Mouse (Mus musculus) heart, postnatal 25 days (tissue): ENCODE measurements around the gene Klk7. TPM values are rescaled to one million over a fixed set of nuclear protein-coding genes. Genes with fewer than 3 reads are reported as not detected.

Experiments used
- DNase-seq: peaks from one replicate; pipeline ENCODE4 v3.0.0; 2022; ENCODE audit warnings: low spot score
- intact Hi-C: fragments of 180-260 bp; cut with DNase I; formaldehyde crosslinking; loops from one replicate; pipeline ENCODE4 v1.15.1; 2025
- total RNA-seq, 2 experiments: library from RNA; stranded (reverse); gene quantifications; 2 replicates each; pipeline ENCODE4 v1.2.3; 2021

The Klk7 gene
- total RNA-seq, 2 experiments from 2014 or later = 0.17 TPM; not detected in 1

GRCm38 (mm10) chr7:43789295-43789694 lies 21.8 kb upstream of the Klk7 start:
- intact Hi-C loops = loop anchor here (5.0 to 10.0 kb wide), 2 partner anchors 108 to 204 kb away; no protein-coding TSS in a partner anchor
- no peak for DNase-seq

GRCm38 (mm10) chr7:43791591-43791990 lies 19.5 kb upstream of the Klk7 start, which contains the start of gene Klk9:
Gene Klk9 (plus strand): TSS chr7:43791891.
- no peak for DNase-seq
- intact Hi-C loops = no loop called here

GRCm38 (mm10) chr7:43796355-43796754 lies 14.7 kb upstream of the Klk7 start:
- no peak for DNase-seq
- intact Hi-C loops = no loop called here

- DNase-seq = no peak
- intact Hi-C loops = no loop called here
Measured at GRCm38 (mm10) chr7:43797333-43797769, 13.7 kb upstream of the Klk7 start, which contains the start of gene Klk8. Gene Klk8 (plus strand): TSS chr7:43797577.

GRCm38 (mm10) chr7:43797844-43798462 lies 13.1 kb upstream of the Klk7 start:
- DNase-seq = no peak
- intact Hi-C loops = no loop called here

GRCm38 (mm10) chr7:43799876-43800275 lies 11.2 kb upstream of the Klk7 start:
- intact Hi-C loops = no loop called here
- no peak for DNase-seq

GRCm38 (mm10) chr7:43815211-43815610 lies 4.1 kb downstream of the Klk7 start:
- no peak for DNase-seq
- intact Hi-C loops = no loop called here

GRCm38 (mm10) chr7:43816746-43817145 lies 5.7 kb downstream of the Klk7 start:
- intact Hi-C loops = no loop called here

GRCm38 (mm10) chr7:43821581-43821980 lies 10.5 kb downstream of the Klk7 start:
- DNase-seq = no peak
- intact Hi-C loops = no loop called here

More at GRCm38 (mm10) chr7:43816746-43817145, 5.7 kb downstream of the Klk7 start:
- DNase-seq = no peak

GRCm38 (mm10) chr7:43824199-43824598 lies 13.1 kb downstream of the Klk7 start, which contains the start of gene Klk6:
Gene Klk6 (plus strand): TSS chr7:43824499.
- intact Hi-C loops = no loop called here
- DNase-seq = no peak

- intact Hi-C loops = no loop called here
Measured at GRCm38 (mm10) chr7:43826056-43826455, 15.0 kb downstream of the Klk7 start.

GRCm38 (mm10) chr7:43827706-43828105 lies 16.6 kb downstream of the Klk7 start:
- no peak for DNase-seq
- intact Hi-C loops = no loop called here

More at GRCm38 (mm10) chr7:43826056-43826455, 15.0 kb downstream of the Klk7 start:
- no peak for DNase-seq

GRCm38 (mm10) chr7:43829006-43829405 lies 17.9 kb downstream of the Klk7 start:
- intact Hi-C loops = no loop called here
- no peak for DNase-seq

- no peak for DNase-seq
- intact Hi-C loops = no loop called here
Measured at GRCm38 (mm10) chr7:43841701-43842100, 30.6 kb downstream of the Klk7 start, which contains the start of gene Klk5. Gene Klk5 (plus strand): TSS chr7:43841971.

- DNase-seq = no peak
- intact Hi-C loops = no loop called here
Measured at GRCm38 (mm10) chr7:43843801-43844200, 32.7 kb downstream of the Klk7 start.

GRCm38 (mm10) chr7:43851616-43852015 lies 40.5 kb downstream of the Klk7 start:
- intact Hi-C loops = no loop called here
- DNase-seq = no peak

GRCm38 (mm10) chr7:43854642-43855380 lies 43.7 kb downstream of the Klk7 start:
- intact Hi-C loops = no loop called here
- DNase-seq = no peak

GRCm38 (mm10) chr7:43855709-43856108 lies 44.6 kb downstream of the Klk7 start:
- intact Hi-C loops = no loop called here
- no peak for DNase-seq

GRCm38 (mm10) chr7:43856307-43856706 lies 45.2 kb downstream of the Klk7 start:
- DNase-seq = no peak
- intact Hi-C loops = no loop called here

GRCm38 (mm10) chr7:43857501-43857900 lies 46.4 kb downstream of the Klk7 start:
- intact Hi-C loops = no loop called here

GRCm38 (mm10) chr7:43860411-43860810 lies 49.3 kb downstream of the Klk7 start:
- intact Hi-C loops = no loop called here
- no peak for DNase-seq

More at GRCm38 (mm10) chr7:43857501-43857900, 46.4 kb downstream of the Klk7 start:
- DNase-seq = no peak
